Mouse (Mus musculus) megakaryocyte, embryonic 14.5 days (primary cell): ENCODE data around the gene Scn5a. TPM values are rescaled to one million over a fixed set of nuclear protein-coding genes. Genes with fewer than 3 reads are reported as not detected.

Experiments
- H3K27me3 ChIP-seq: replicated peaks from 2 replicates; pipeline ENCODE3; 2012; ENCODE audit warnings: inconsistent platforms
- H3K36me3 ChIP-seq: replicated peaks from 2 replicates; pipeline ENCODE3; 2012; ENCODE audit warnings: low read length, inconsistent platforms, mixed read lengths
- H3K4me1 ChIP-seq: 2 replicates; pipeline ENCODE4 v1.6.1; 2012; ENCODE audit warnings: inconsistent platforms
- H3K4me3 ChIP-seq: replicated peaks from 2 replicates; pipeline ENCODE3; 2012; ENCODE audit warnings: moderate library complexity, mild to moderate bottlenecking, inconsistent platforms
- H3K9me3 ChIP-seq: 2 replicates; pipeline ENCODE4 v1.6.1; 2012; ENCODE audit warnings: inconsistent platforms
- FLI1 ChIP-seq: IDR thresholded peaks from 2 replicates; pipeline ENCODE4 v1.6.1; 2012; ENCODE audit warnings: low read length, inconsistent platforms, mixed read lengths
- GATA1 ChIP-seq: IDR thresholded peaks from 3 replicates; pipeline ENCODE4 v1.6.1; 2012; ENCODE audit warnings: mixed read lengths, low read length, inconsistent platforms, borderline replicate concordance
- polyA plus RNA-seq: library from polyadenylated mRNA; stranded (reverse); fragments of >175 nt; gene quantifications from 2 replicates; pipeline ENCODE4 v1.2.3, GENCODE M21; 2012; ENCODE audit warnings: low replicate concordance; ENCODE audit not compliant: insufficient read depth

The Scn5a gene
- 0.04 TPM in 1 of 2 replicates, not detected in the other for polyA plus RNA-seq

- TF ChIP-seq GATA1, result no peak
- TF ChIP-seq FLI1, result no peak
- peak within 1 kb of the TSS; percentile 71 for H3K4me3 ChIP-seq
- H3K36me3 ChIP-seq, result no peaks in the 10 kb centered on the region
- peaks cover 11% of the 10 kb centered on the region for H3K4me1 ChIP-seq
- peaks cover 91% of the 10 kb centered on the region for H3K27me3 ChIP-seq
- H3K9me3 ChIP-seq, result peaks cover 3% of the 10 kb centered on the region; the same call in 1 of the 2 replicates
These were observed at the start of gene Scn5a for GRCm38 (mm10) chr9:119578636-119579438. Gene Scn5a, minus strand, starts transcription at chr9:119579016.

- no peak for TF ChIP-seq GATA1
- TF ChIP-seq FLI1, result no peak
- Histone ChIP-seq H3K4me1 (peaks cover 4% of the 10 kb centered on the region; the same call in 1 of the 2 replicates), H3K36me3 (no peaks in the 10 kb centered on the region), H3K27me3 (peaks cover 29% of the 10 kb centered on the region), H3K4me3 (no peak overlapping the region), H3K9me3 (peaks cover 8% of the 10 kb centered on the region)
These were observed 48.4 kb upstream of the Scn5a start for GRCm38 (mm10) chr9:119627227-119627626.

GRCm38 (mm10) chr9:119624151-119624550, 45.3 kb upstream of the Scn5a start:
- peaks cover 11% of the 10 kb centered on the region for H3K27me3 ChIP-seq
- no peaks in the 10 kb centered on the region for H3K36me3 ChIP-seq
- no peaks in the 10 kb centered on the region for H3K4me1 ChIP-seq
- TF ChIP-seq FLI1 (no peak), GATA1 (no peak)
- H3K4me3 ChIP-seq, result no peak overlapping the region
- peaks cover 8% of the 10 kb centered on the region for H3K9me3 ChIP-seq

- Histone ChIP-seq H3K27me3 (peaks cover 5% of the 10 kb centered on the region), H3K36me3 (no peaks in the 10 kb centered on the region), H3K4me3 (no peak overlapping the region), H3K9me3 (0 out of 2 replicates have a peak, but pooled peaks cover 4% of the 10 kb centered on the region), H3K4me1 (no peaks in the 10 kb centered on the region)
- no peak for TF ChIP-seq GATA1
- no peak for TF ChIP-seq FLI1
These were observed 36.0 kb upstream of the Scn5a start for GRCm38 (mm10) chr9:119614798-119615197.

- Histone ChIP-seq H3K27me3 (no peaks in the 10 kb centered on the region), H3K4me3 (no peak overlapping the region), H3K9me3 (0 out of 2 replicates have a peak, but pooled peaks cover 3% of the 10 kb centered on the region), H3K36me3 (no peaks in the 10 kb centered on the region), H3K4me1 (no peaks in the 10 kb centered on the region)
- no peak for TF ChIP-seq GATA1
- no peak for TF ChIP-seq FLI1
These were observed 31.8 kb upstream of the Scn5a start for GRCm38 (mm10) chr9:119610563-119611166.

- Histone ChIP-seq H3K27me3 (peaks cover 7% of the 10 kb centered on the region), H3K4me1 (no peaks in the 10 kb centered on the region; the same call in 1 of the 2 replicates), H3K36me3 (no peaks in the 10 kb centered on the region), H3K4me3 (no peak overlapping the region), H3K9me3 (0 out of 2 replicates have a peak, but pooled peaks cover 3% of the 10 kb centered on the region)
- no peak for TF ChIP-seq FLI1
- no peak for TF ChIP-seq GATA1
These were observed 28.1 kb upstream of the Scn5a start for GRCm38 (mm10) chr9:119606906-119607305.

- H3K9me3 ChIP-seq, result peaks cover 9% of the 10 kb centered on the region
- H3K36me3 ChIP-seq, result no peaks in the 10 kb centered on the region
- H3K4me3 ChIP-seq, result no peak overlapping the region
- H3K4me1 ChIP-seq, result no peaks in the 10 kb centered on the region; the same call in 1 of the 2 replicates
- TF ChIP-seq FLI1 (no peak), GATA1 (no peak)
- H3K27me3 ChIP-seq, result peaks cover 10% of the 10 kb centered on the region
These were observed 25.8 kb upstream of the Scn5a start for GRCm38 (mm10) chr9:119604607-119605006.

- H3K4me1 ChIP-seq, result no peaks in the 10 kb centered on the region; the same call in 1 of the 2 replicates
- peaks cover 9% of the 10 kb centered on the region for H3K27me3 ChIP-seq
- H3K9me3 ChIP-seq, result peaks cover 12% of the 10 kb centered on the region
- H3K4me3 ChIP-seq, result no peak overlapping the region
- TF ChIP-seq FLI1 (no peak), GATA1 (no peak)
- no peaks in the 10 kb centered on the region for H3K36me3 ChIP-seq
These were observed 19.7 kb upstream of the Scn5a start for GRCm38 (mm10) chr9:119598501-119598900.

GRCm38 (mm10) chr9:119597332-119597731, 18.5 kb upstream of the Scn5a start:
- Histone ChIP-seq H3K36me3 (no peaks in the 10 kb centered on the region), H3K4me1 (no peaks in the 10 kb centered on the region; the same call in 1 of the 2 replicates), H3K9me3 (peaks cover 12% of the 10 kb centered on the region), H3K4me3 (no peak overlapping the region), H3K27me3 (peaks cover 8% of the 10 kb centered on the region)
- TF ChIP-seq FLI1, result no peak
- no peak for TF ChIP-seq GATA1

GRCm38 (mm10) chr9:119589592-119589991, 10.8 kb upstream of the Scn5a start:
- H3K27me3 ChIP-seq, result peaks cover 36% of the 10 kb centered on the region
- TF ChIP-seq GATA1, result no peak
- TF ChIP-seq FLI1, result no peak
- no peaks in the 10 kb centered on the region for H3K9me3 ChIP-seq
- no peak overlapping the region for H3K4me3 ChIP-seq
- no peaks in the 10 kb centered on the region for H3K36me3 ChIP-seq
- no peaks in the 10 kb centered on the region; the same call in 1 of the 2 replicates for H3K4me1 ChIP-seq
